Mouse (Mus musculus): ENCODE measurements around the gene Gm5771. TPM values are rescaled to one million over a fixed set of nuclear protein-coding genes. Genes with fewer than 3 reads are reported as not detected.
"Not testable (repeated sequence)": the region's sequence is repeated elsewhere in the genome, so short reads cannot be mapped to it uniquely, and the experiment has no call there.

Gene Gm5771
- not detected in 2 replicates for total RNA-seq (2017)

- not testable (repeated sequence) for ATAC-seq (ENCODE audit: extremely low read depth, insufficient number of reproducible peaks, low FRiP score, poor library complexity, severe bottlenecking)
These were observed at the start of gene Gm5771 for GRCm38 (mm10) chr6:41392056-41392455. Gene Gm5771, plus strand, starts transcription at chr6:41392356.

GRCm38 (mm10) chr6:41353932-41354331, 38.2 kb upstream of the Gm5771 start, which contains the start of gene Try10:
Gene Try10, plus strand, starts transcription at chr6:41354105.
- no peak for ATAC-seq (ENCODE audit: extremely low read depth, insufficient number of reproducible peaks, low FRiP score, poor library complexity, severe bottlenecking)

DNA sequence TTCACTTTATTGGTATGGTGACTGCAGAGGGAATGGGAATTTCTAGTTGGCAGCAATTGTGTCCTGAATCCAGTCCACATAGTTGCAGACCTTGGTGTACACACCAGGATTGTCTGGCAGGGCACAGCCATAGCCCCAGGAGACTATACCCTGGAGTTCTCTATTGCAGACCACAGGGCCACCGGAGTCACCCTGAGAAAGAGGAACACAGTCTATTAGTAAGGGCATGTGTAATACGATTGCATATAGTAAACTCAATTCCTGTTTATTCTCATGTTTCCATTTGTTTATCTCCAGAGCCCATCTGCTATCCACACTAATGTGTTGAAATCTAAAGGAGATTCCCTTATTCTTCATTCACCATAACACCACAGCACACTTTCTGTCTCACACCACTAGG, 18.4 kb upstream of the Gm5771 start:
- 0 out of 2 replicates have a peak, but pooled peaks have one; percentile 41 for ATAC-seq (ENCODE audit: extremely low read depth, insufficient number of reproducible peaks, low FRiP score, poor library complexity, severe bottlenecking)

DNA sequence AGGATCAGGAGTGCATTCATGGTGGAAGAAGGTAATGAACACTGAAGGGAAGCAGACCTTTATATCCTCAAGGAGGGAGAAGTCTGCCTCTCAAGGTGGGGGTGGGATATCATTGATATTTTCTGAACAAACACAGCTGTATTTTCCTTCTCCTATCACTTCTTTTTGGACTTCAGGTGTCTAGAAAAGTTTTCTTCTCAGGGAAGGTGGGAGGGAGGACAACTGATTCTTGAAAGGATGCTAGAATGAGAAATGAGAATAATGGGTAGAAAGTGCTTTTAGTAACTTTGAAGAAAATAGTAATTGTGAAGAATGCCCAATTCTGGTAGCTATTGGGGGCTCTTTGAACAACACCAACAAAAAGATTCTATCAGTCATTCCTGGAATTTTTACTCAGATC, 14.6 kb upstream of the Gm5771 start, which contains the start of gene Prss3:
Prss3 (minus strand) TSS at position 101 of the 400 bp plus-strand sequence.
- ATAC-seq (ENCODE audit: extremely low read depth, insufficient number of reproducible peaks, low FRiP score, poor library complexity, severe bottlenecking), result not testable (repeated sequence)

DNA sequence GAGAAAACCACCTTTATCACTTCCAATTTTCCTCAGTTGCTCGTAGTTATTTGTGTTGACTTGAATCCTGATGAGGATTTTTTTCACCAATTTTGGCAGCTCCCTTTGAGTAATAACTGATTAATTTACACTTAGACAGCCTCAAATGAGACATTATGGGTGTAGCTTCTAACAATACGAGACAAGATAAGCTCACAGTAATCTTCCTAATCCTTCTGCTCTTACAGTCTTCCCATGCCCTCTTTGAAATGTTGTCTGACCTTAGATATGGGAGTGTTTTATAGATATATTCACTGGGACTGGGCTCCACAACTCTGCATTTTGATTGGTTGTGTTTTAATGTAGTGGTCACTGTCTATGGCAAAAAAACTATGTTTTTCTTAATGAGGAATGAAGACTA, 5.4 kb upstream of the Gm5771 start:
- ATAC-seq (ENCODE audit: extremely low read depth, insufficient number of reproducible peaks, low FRiP score, poor library complexity, severe bottlenecking), result no peak

DNA sequence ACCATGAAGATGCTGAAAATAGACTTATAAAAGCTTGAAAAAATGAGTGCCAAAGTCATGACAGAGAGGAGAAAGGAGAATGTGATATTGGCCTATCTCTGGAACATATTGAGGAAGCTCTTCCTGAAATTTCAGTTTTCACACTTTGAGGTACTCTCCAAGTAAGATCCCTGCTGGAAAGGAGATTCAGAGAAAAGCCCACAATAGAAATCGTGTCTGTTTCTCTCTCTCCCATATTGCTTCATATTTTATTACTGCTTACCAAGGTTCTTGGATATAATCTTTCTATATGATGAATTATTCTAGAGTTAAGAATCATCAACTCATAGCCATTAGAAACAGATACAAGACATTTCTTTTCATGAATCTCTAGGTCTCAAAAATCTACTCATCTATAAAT, 516 bp upstream of the Gm5771 start:
- ATAC-seq (ENCODE audit: extremely low read depth, insufficient number of reproducible peaks, low FRiP score, poor library complexity, severe bottlenecking), result not testable (repeated sequence)

DNA sequence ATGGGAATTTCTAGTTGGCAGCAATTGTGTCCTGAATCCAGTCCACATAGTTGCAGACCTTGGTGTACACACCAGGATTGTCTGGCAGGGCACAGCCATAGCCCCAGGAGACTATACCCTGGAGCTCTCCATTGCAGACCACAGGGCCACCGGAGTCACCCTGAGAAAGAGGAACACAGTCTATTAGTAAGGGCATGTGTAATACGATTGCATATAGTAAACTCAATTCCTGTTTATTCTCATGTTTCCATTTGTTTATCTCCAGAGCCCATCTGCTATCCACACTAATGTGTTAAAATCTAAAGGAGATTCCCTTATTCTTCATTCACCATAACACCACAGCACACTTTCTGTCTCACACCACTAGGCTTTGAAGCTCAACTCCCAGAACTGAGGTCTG, 50.1 kb downstream of the Gm5771 start:
- not testable (repeated sequence) for ATAC-seq (ENCODE audit: extremely low read depth, insufficient number of reproducible peaks, low FRiP score, poor library complexity, severe bottlenecking)

GRCm38 (mm10) chr6:41446045-41446444, 53.9 kb downstream of the Gm5771 start, which contains the start of gene Gm10334:
Gene Gm10334, minus strand, starts transcription at chr6:41446145.
- not testable (repeated sequence) for ATAC-seq (ENCODE audit: extremely low read depth, insufficient number of reproducible peaks, low FRiP score, poor library complexity, severe bottlenecking)

Other genes with a start within 250 kb of the Gm5771 start
- gene Try4, start 90.1 kb upstream of the Gm5771 start, total RNA-seq (2017), result not detected in 2 replicates
- gene Try5, start 75.5 kb upstream of the Gm5771 start, total RNA-seq (2017), result not detected in 2 replicates
- not detected in 2 replicates for gene Try10, start 38.3 kb upstream of the Gm5771 start, total RNA-seq (2017)
- not detected in 2 replicates for gene Prss3, start 14.7 kb upstream of the Gm5771 start, total RNA-seq (2017)
- not detected in 2 replicates for gene Gm10334, start 53.8 kb downstream of the Gm5771 start, total RNA-seq (2017)
- not detected in 2 replicates for gene Prss1, start 66.6 kb downstream of the Gm5771 start, total RNA-seq (2017)
- not detected in 2 replicates for gene Prss2, start 129.4 kb downstream of the Gm5771 start, total RNA-seq (2017)
- 1.1 and 3.0 TPM in 2 replicates for gene Ephb6, start 213.1 kb downstream of the Gm5771 start, total RNA-seq (2017)
- gene Trpv6, start 244.0 kb downstream of the Gm5771 start, total RNA-seq (2017), result not detected in 2 replicates